Mouse (Mus musculus) midbrain, embryonic 14.5 days (tissue): ENCODE data around the gene Nfatc4. TPM values are rescaled to one million over a fixed set of nuclear protein-coding genes. Genes with fewer than 3 reads are reported as not detected.

ENCODE experiments used
- ATAC-seq: fragments of 200-750 bp; cut with Nextera tagmentation; 2 replicates; pipeline ENCODE4 v1.8.0; 2017; ENCODE audit warnings: moderate number of reproducible peaks, moderate library complexity; ENCODE audit not compliant: low FRiP score, low TSS enrichment
- DNase-seq: peaks from one replicate; pipeline ENCODE4 v3.0.0-alpha.2; 2015
- H3K27ac ChIP-seq: fragments of 300-500 bp; sonication (generic); replicated peaks from 2 replicates; pipeline ENCODE4 v1.5.1; 2014; ENCODE audit warnings: mild to moderate bottlenecking, low read depth, low read length, moderate library complexity
- H3K27me3 ChIP-seq: fragments of 300-500 bp; sonication (generic); 2 replicates; pipeline ENCODE4 v1.6.1; 2014; ENCODE audit warnings: low read length, control low read depth, mixed read lengths; ENCODE audit not compliant: control insufficient read depth, insufficient read depth
- H3K36me3 ChIP-seq: fragments of 300-500 bp; sonication (generic); 2 replicates; pipeline ENCODE4 v1.6.1; 2014; ENCODE audit warnings: low read length, control low read depth; ENCODE audit not compliant: control insufficient read depth, insufficient read depth
- H3K4me1 ChIP-seq: fragments of 300-500 bp; sonication (generic); 2 replicates; pipeline ENCODE4 v1.6.1; 2014; ENCODE audit warnings: mild to moderate bottlenecking, antibody characterized with exemption, low read length, control low read depth; ENCODE audit not compliant: control insufficient read depth, insufficient read depth
- H3K4me2 ChIP-seq: fragments of 300-500 bp; sonication (generic); 2 replicates; pipeline ENCODE4 v1.6.1; 2014; ENCODE audit warnings: mild to moderate bottlenecking, low read length, moderate library complexity
- H3K4me3 ChIP-seq: fragments of 300-500 bp; sonication (generic); replicated peaks from 2 replicates; pipeline ENCODE4 v1.5.1; 2014; ENCODE audit warnings: low read depth, low read length
- H3K9ac ChIP-seq: fragments of 300-500 bp; sonication (generic); replicated peaks from 2 replicates; pipeline ENCODE4 v1.6.1; 2014; ENCODE audit warnings: mild to moderate bottlenecking, low read length, moderate library complexity
- H3K9me3 ChIP-seq: fragments of 300-500 bp; sonication (generic); 2 replicates; pipeline ENCODE4 v1.6.1; 2016; ENCODE audit warnings: low read length, control low read depth, mixed read lengths; ENCODE audit not compliant: control insufficient read depth
- WGBS: fragments of 180-500 bp; shearing (Covaris S2); extraction: QIAGEN DNeasy Blood & Tissue Kit; methylation state at CpG from one replicate; pipeline ENCODE4 v1.1.7; 2014; 5-methylcytosine and 5-hydroxymethylcytosine counted together
- polyA plus RNA-seq: library from polyadenylated mRNA; unstranded; fragments of >200 nt; fragmentation: Nextera tagmentation; extraction: Ambion mirVana; gene quantifications from 2 replicates; pipeline ENCODE4 v1.2.1, GENCODE M21; 2014

Nfatc4 gene
- polyA plus RNA-seq, 1 experiment from 2014 or later: 8.7 TPM

- Histone ChIP-seq H3K36me3 (no peaks in the 10 kb centered on the region), H3K9me3 (no peaks in the 10 kb centered on the region), H3K27me3 (no peaks in the 10 kb centered on the region), H3K4me3 (no peak overlapping the region), H3K4me1 (peaks cover 10% of the 10 kb centered on the region), H3K27ac (no peak overlapping the region), H3K9ac (no peak overlapping the region), H3K4me2 (no peak overlapping the region)
- 84% methylated on average over 8 of the region's 8 CpGs for WGBS
- DNase-seq (no peak), ATAC-seq (no peak)
Observed at GRCm38 (mm10) chr14:55880982-55881381, 58.0 kb downstream of the Nfatc4 start.

- Histone ChIP-seq H3K27ac (no peak overlapping the region), H3K4me3 (no peak overlapping the region), H3K9ac (no peak overlapping the region), H3K27me3 (no peaks in the 10 kb centered on the region), H3K9me3 (no peaks in the 10 kb centered on the region), H3K36me3 (peaks cover 6% of the 10 kb centered on the region; the same call in 1 of the 2 replicates), H3K4me1 (peaks cover 12% of the 10 kb centered on the region), H3K4me2 (no peak overlapping the region)
- no peak for ATAC-seq
- no peak for DNase-seq
- WGBS: 73% methylated on average over 6 of the region's 6 CpGs
Observed at GRCm38 (mm10) chr14:55882171-55882641, 59.3 kb downstream of the Nfatc4 start.

- Histone ChIP-seq H3K27me3 (no peaks in the 10 kb centered on the region), H3K4me1 (peaks cover 12% of the 10 kb centered on the region), H3K9me3 (no peaks in the 10 kb centered on the region), H3K9ac (no peak overlapping the region), H3K27ac (no peak overlapping the region), H3K36me3 (peaks cover 16% of the 10 kb centered on the region), H3K4me3 (no peak overlapping the region), H3K4me2 (no peak overlapping the region)
- no peak for DNase-seq
- 95% methylated on average over 13 of the region's 13 CpGs for WGBS
- no peak for ATAC-seq
Observed at GRCm38 (mm10) chr14:55883149-55883661, 60.3 kb downstream of the Nfatc4 start.

Other genes starting within 250 kb of the Nfatc4 start
- not detected in 2 replicates for gene Fitm1, start 247.5 kb upstream of the Nfatc4 start, polyA plus RNA-seq
- 189 and 217 TPM in 2 replicates for gene Psme1, start 245.0 kb upstream of the Nfatc4 start, polyA plus RNA-seq
- gene Emc9, start 237.8 kb upstream of the Nfatc4 start, polyA plus RNA-seq: 17.3 and 32.8 TPM in 2 replicates
- gene Psme2, start 232.0 kb upstream of the Nfatc4 start, polyA plus RNA-seq: 165 and 182 TPM in 2 replicates
- 15.6 and 17.1 TPM in 2 replicates for gene Rnf31, start 231.4 kb upstream of the Nfatc4 start, polyA plus RNA-seq
- gene Irf9, start 219.6 kb upstream of the Nfatc4 start, polyA plus RNA-seq: 7.2 and 11.5 TPM in 2 replicates
- gene Rec8, start 205.1 kb upstream of the Nfatc4 start, polyA plus RNA-seq: 2.6 and 8.2 TPM in 2 replicates
- 107 and 111 TPM in 2 replicates for gene Ipo4, start 187.2 kb upstream of the Nfatc4 start, polyA plus RNA-seq
- gene Gm49378, start 185.2 kb upstream of the Nfatc4 start, polyA plus RNA-seq: 2.6 and 4.1 TPM in 2 replicates
- 44.7 and 53.8 TPM in 2 replicates for gene Tm9sf1, start 179.3 kb upstream of the Nfatc4 start, polyA plus RNA-seq
- gene Tssk4, start 173.0 kb upstream of the Nfatc4 start, polyA plus RNA-seq: 0.35 and 0.47 TPM in 2 replicates
- 74.8 and 78.9 TPM in 2 replicates for gene Mdp1, start 162.6 kb upstream of the Nfatc4 start, polyA plus RNA-seq
- 41.0 and 42.3 TPM in 2 replicates for gene Gmpr2, start 151.2 kb upstream of the Nfatc4 start, polyA plus RNA-seq
- gene Nedd8, start 151.0 kb upstream of the Nfatc4 start, polyA plus RNA-seq: 529 and 660 TPM in 2 replicates
- 23.4 and 26.9 TPM in 2 replicates for gene Tinf2, start 141.3 kb upstream of the Nfatc4 start, polyA plus RNA-seq
- gene Tgm1, start 109.2 kb upstream of the Nfatc4 start, polyA plus RNA-seq: 0.14 and 0.36 TPM in 2 replicates
- 39.4 and 48.5 TPM in 2 replicates for gene Rabggta, start 100.9 kb upstream of the Nfatc4 start, polyA plus RNA-seq
- 60.1 and 65.1 TPM in 2 replicates for gene Dhrs1, start 77.5 kb upstream of the Nfatc4 start, polyA plus RNA-seq
- 25.0 and 31.2 TPM in 2 replicates for gene Nop9, start 77.5 kb upstream of the Nfatc4 start, polyA plus RNA-seq
- 0.18 and 0.19 TPM in 2 replicates for gene Cideb, start 64.7 kb upstream of the Nfatc4 start, polyA plus RNA-seq
- gene Ltb4r2, start 61.7 kb upstream of the Nfatc4 start, polyA plus RNA-seq: 0.32 and 0.69 TPM in 2 replicates
- gene Ltb4r1, start 57.2 kb upstream of the Nfatc4 start, polyA plus RNA-seq: 0.77 TPM in 1 of 2 replicates, not detected in the other
- 2.4 and 3.2 TPM in 2 replicates for gene Adcy4, start 39.0 kb upstream of the Nfatc4 start, polyA plus RNA-seq
- gene Ripk3, start 34.3 kb upstream of the Nfatc4 start, polyA plus RNA-seq: 0.77 and 1.8 TPM in 2 replicates
- 6.5 and 11.2 TPM in 2 replicates for gene Nynrin, start 30.9 kb downstream of the Nfatc4 start, polyA plus RNA-seq
- gene Cbln3, start 61.2 kb downstream of the Nfatc4 start, polyA plus RNA-seq: 0.19 and 0.20 TPM in 2 replicates
- 6.5 and 7.1 TPM in 2 replicates for gene Khnyn, start 61.8 kb downstream of the Nfatc4 start, polyA plus RNA-seq
- 125 and 142 TPM in 2 replicates for gene Sdr39u1, start 77.1 kb downstream of the Nfatc4 start, polyA plus RNA-seq
- 0.26 TPM in 1 of 2 replicates, not detected in the other for gene Cma1, start 121.5 kb downstream of the Nfatc4 start, polyA plus RNA-seq
- gene Cma2, start 127.8 kb downstream of the Nfatc4 start, polyA plus RNA-seq: not detected in 2 replicates
- not detected in 2 replicates for gene Mcpt1, start 194.8 kb downstream of the Nfatc4 start, polyA plus RNA-seq
- gene Mcpt9, start 207.4 kb downstream of the Nfatc4 start, polyA plus RNA-seq: not detected in 2 replicates
- not detected in 2 replicates for gene Mcpt2, start 218.9 kb downstream of the Nfatc4 start, polyA plus RNA-seq
- gene Mcpt4, start 239.2 kb downstream of the Nfatc4 start, polyA plus RNA-seq: not detected in 2 replicates